17 mouse cellular contexts compared by ENCODE assay signal in the genomic region with DNA sequence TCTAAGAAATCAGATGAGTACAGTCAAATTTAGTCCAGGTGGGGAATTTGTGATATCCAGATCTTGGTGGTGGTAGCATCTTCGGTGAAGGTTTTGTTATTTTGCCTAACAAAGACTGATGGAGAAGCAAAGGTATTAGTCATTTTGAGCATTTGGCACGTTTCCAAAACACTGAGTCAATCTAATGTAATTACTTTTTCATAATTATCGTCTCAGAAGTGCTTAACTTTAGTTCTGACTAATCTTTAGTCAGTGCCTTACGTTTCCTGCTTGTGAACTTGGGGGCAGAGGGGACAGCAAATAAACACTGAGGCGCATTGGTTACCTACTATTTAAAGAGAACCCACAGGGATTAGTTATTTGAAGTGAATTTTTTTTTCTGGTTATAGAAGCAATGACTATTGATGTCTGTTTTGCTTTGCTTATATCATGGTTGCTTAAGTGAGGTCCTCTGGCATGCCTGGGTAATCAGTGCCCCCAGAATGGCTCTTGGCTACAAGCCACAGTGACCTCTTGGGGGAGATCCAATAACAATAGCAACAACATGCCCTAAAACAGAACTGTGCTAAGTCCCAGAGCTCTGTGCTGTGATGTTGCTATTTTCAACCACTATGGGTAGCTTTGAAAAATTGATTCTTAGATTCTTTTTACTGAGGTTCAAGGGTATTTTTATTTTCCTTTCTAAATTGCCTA.
DNase-seq lines count a peak whose midpoint lies in the region; ATAC-seq and TF ChIP-seq lines count a peak whose summit lies in the region.
"Had no signal": no experiment of that assay in that cellular context is flagged by ENCODE, and none has a peak within 500 bp of the region (broad histone marks: within the 10 kb centered on the region; RNA-seq: fewer than 3 reads in every experiment).

No protein-coding gene starts in this region.

- ATAC-seq in heart, embryonic 16.5 days (replicated peaks; ENCODE audit: extremely low read depth, insufficient read depth, low FRiP score): peak; percentile 76; the same call in 1 of the 2 replicates
- ATAC-seq in kidney, embryonic 16.5 days (ENCODE audit: low FRiP score, low TSS enrichment): 0 out of 2 replicates have a peak, but pooled peaks have one; percentile 42
- ATAC-seq: intestine, embryonic 15.5 days had no signal

- H3K4me1 ChIP-seq in heart, embryonic 16.5 days (ENCODE audit: control insufficient read depth, insufficient read depth, low read length): peaks cover 8% of the 10 kb centered on the region
- no peaks in the 10 kb centered on the region; the same call in 1 of the 2 replicates for H3K4me1 ChIP-seq in heart, adult 2 months (ENCODE audit: control insufficient read depth, insufficient read depth, low read length)
- H3K4me1 ChIP-seq in kidney, embryonic 16.5 days (ENCODE audit: insufficient read depth, low read length): peaks cover 18% of the 10 kb centered on the region
- H3K4me1 ChIP-seq: intestine, embryonic 15.5 days had no signal

- H3K79me2 ChIP-seq in heart, adult 2 months (replicated peaks; ENCODE audit: control insufficient read depth, insufficient read depth, low read length): no peaks in the 10 kb centered on the region

- peak overlapping the region; percentile 55 for H3K27ac ChIP-seq in heart, embryonic 16.5 days (ENCODE audit: low read length)
- no peak overlapping the region for H3K27ac ChIP-seq in heart, adult 2 months
- H3K27ac ChIP-seq in kidney, embryonic 16.5 days (ENCODE audit: low read length): no peak overlapping the region
- H3K27ac ChIP-seq in gastrocnemius, adult 2 months: no peak overlapping the region
- H3K27ac ChIP-seq: embryonic facial prominence, embryonic 13.5 days; intestine, embryonic 15.5 days; midbrain, embryonic 10.5 days had no signal

- TF ChIP-seq POLR2A in heart, adult 2 months (IDR thresholded peaks at IDR 0.05; ENCODE audit: insufficient read depth, low read depth, low read length): no peak

- H3K27me3 ChIP-seq in heart, embryonic 16.5 days (ENCODE audit: control insufficient read depth, insufficient read depth, low read length): no peaks in the 10 kb centered on the region
- no peaks in the 10 kb centered on the region; the same call in 1 of the 2 replicates for H3K27me3 ChIP-seq in heart, adult 2 months (ENCODE audit: control insufficient read depth, insufficient read depth, low read length)
- no peaks in the 10 kb centered on the region for H3K27me3 ChIP-seq in kidney, embryonic 16.5 days (ENCODE audit: insufficient read depth, low read length)
- H3K27me3 ChIP-seq: embryonic facial prominence, embryonic 13.5 days; intestine, embryonic 15.5 days had no signal

- H3K36me3 ChIP-seq in heart, embryonic 16.5 days (ENCODE audit: control insufficient read depth, insufficient read depth): no peaks in the 10 kb centered on the region
- H3K36me3 ChIP-seq in heart, adult 2 months (ENCODE audit: control insufficient read depth, insufficient read depth, low read length): no peaks in the 10 kb centered on the region
- no peaks in the 10 kb centered on the region for H3K36me3 ChIP-seq in kidney, embryonic 16.5 days (ENCODE audit: insufficient read depth, low read length)
- H3K36me3 ChIP-seq: embryonic facial prominence, embryonic 13.5 days; intestine, embryonic 15.5 days; midbrain, embryonic 10.5 days had no signal

- TF ChIP-seq CTCF in heart, adult 2 months (IDR thresholded peaks at IDR 0.05): no peak
- no peak for TF ChIP-seq CTCF in gastrocnemius, adult 2 months (IDR thresholded peaks at IDR 0.05)

- no peak for TF ChIP-seq EP300 in heart, adult 2 months (IDR thresholded peaks at IDR 0.05; ENCODE audit: insufficient read depth, low read depth, low read length)

- H3K4me2 ChIP-seq in heart, embryonic 16.5 days (ENCODE audit: low read depth, low read length): no peak overlapping the region
- no peak overlapping the region for H3K4me2 ChIP-seq in kidney, embryonic 16.5 days (replicated peaks; ENCODE audit: low read depth, low read length)
- H3K4me2 ChIP-seq: embryonic facial prominence, embryonic 13.5 days; intestine, embryonic 15.5 days had no signal

- intact Hi-C loops in heart, adult 2 months (cut with DNase I): no loop called here
- intact Hi-C loops in gastrocnemius, adult 2 months (cut with DNase I): no loop called here

- 31% methylated on average over 5 of the region's 5 CpGs for WGBS in heart, embryonic 16.5 days
- 24% methylated on average over 5 of the region's 5 CpGs for WGBS in heart, adult 2 months
- WGBS in kidney, embryonic 16.5 days: 27% methylated on average over 5 of the region's 5 CpGs

- no peaks in the 10 kb centered on the region for H3K9me3 ChIP-seq in heart, embryonic 16.5 days (replicated peaks; ENCODE audit: control insufficient read depth, low read length)
- no peaks in the 10 kb centered on the region for H3K9me3 ChIP-seq in kidney, embryonic 16.5 days (ENCODE audit: low read length)
- H3K9me3 ChIP-seq: embryonic facial prominence, embryonic 13.5 days; intestine, embryonic 15.5 days; midbrain, embryonic 10.5 days had no signal

- H3K4me3 ChIP-seq in heart, embryonic 16.5 days (ENCODE audit: low read length): no peak overlapping the region
- no peak overlapping the region for H3K4me3 ChIP-seq in heart, adult 2 months
- no peak overlapping the region for H3K4me3 ChIP-seq in kidney, embryonic 16.5 days (ENCODE audit: low read length)
- no peak overlapping the region for H3K4me3 ChIP-seq in gastrocnemius, adult 2 months
- H3K4me3 ChIP-seq: embryonic facial prominence, embryonic 13.5 days; intestine, embryonic 15.5 days; midbrain, embryonic 10.5 days had no signal

- DNase-seq in heart, adult 2 months: no peak
- peak; percentile 18 for DNase-seq in 416B (ENCODE audit: low read depth)
- DNase-seq in Muller cell, postnatal 12 days (ENCODE audit: inconsistent ontology term): peak; percentile 79
- no peak for DNase-seq in natural killer cell, adult 2 months (ENCODE audit: low spot score in 2 of 2)
- DNase-seq in gastrocnemius, adult 2 months: no peak
- no peak for DNase-seq in T-cell, adult 2 months (ENCODE audit: low spot score)
- DNase-seq: adrenal gland, postnatal 10 days; cerebellum, adult 9-11 months; gastrocnemius, postnatal 36 days; layer of hippocampus, adult 9-11 months; lung, postnatal 36 days; thymus, postnatal 25 days had no signal

- no peak overlapping the region for H3K9ac ChIP-seq in heart, embryonic 16.5 days (ENCODE audit: low read length)
- no peak overlapping the region for H3K9ac ChIP-seq in heart, adult 2 months (ENCODE audit: low read depth, low read length)
- no peak overlapping the region for H3K9ac ChIP-seq in kidney, embryonic 16.5 days (replicated peaks; ENCODE audit: low read length)
- H3K9ac ChIP-seq: embryonic facial prominence, embryonic 13.5 days; intestine, embryonic 15.5 days had no signal

Comparison
In these comparisons a context has a peak if more than half of its experiments do, and no peak if none do; other contexts are left out.
1. DNase-seq: peak in 416B (single experiment) and Muller cell, postnatal 12 days (single experiment); none in heart, adult 2 months (0 of 2), natural killer cell, adult 2 months (0 of 2), gastrocnemius, adult 2 months (single experiment) and T-cell, adult 2 months (single experiment).